Mouse (Mus musculus) brain, adult 2 months (tissue): ENCODE data around the gene Lmo4.
A peak's percentile ranks its signal among the peaks of the same experiment; 100 is the strongest.

Experiments
- DNase-seq: peaks from one replicate; pipeline ENCODE4 v3.0.0; 2011; ENCODE audit warnings: low read depth, low spot score

The Lmo4 gene

GRCm38 (mm10) chr3:144204413-144205311 lies at the start of gene Lmo4:
TSS of gene Lmo4 (minus strand) at chr3:144205220.
- DNase-seq, result peak; percentile 80

GRCm38 (mm10) chr3:144254281-144254680 lies 49.3 kb upstream of the Lmo4 start:
- no peak for DNase-seq

- peak; percentile 8 for DNase-seq
Observed at GRCm38 (mm10) chr3:144253018-144253417, 48.0 kb upstream of the Lmo4 start.

- DNase-seq, result no peak
Observed at GRCm38 (mm10) chr3:144252109-144252508, 47.1 kb upstream of the Lmo4 start.

- DNase-seq, result peak; percentile 87
Observed at GRCm38 (mm10) chr3:144242025-144242673, 37.1 kb upstream of the Lmo4 start.

GRCm38 (mm10) chr3:144241161-144241560 lies 36.1 kb upstream of the Lmo4 start:
- DNase-seq, result no peak

- no peak for DNase-seq
Observed at GRCm38 (mm10) chr3:144238482-144238881, 33.5 kb upstream of the Lmo4 start.

- DNase-seq, result no peak
Observed at GRCm38 (mm10) chr3:144232347-144233008, 27.5 kb upstream of the Lmo4 start.

- no peak for DNase-seq
Observed at GRCm38 (mm10) chr3:144231931-144232330, 26.9 kb upstream of the Lmo4 start.

- DNase-seq, result no peak
Observed at GRCm38 (mm10) chr3:144231419-144231818, 26.4 kb upstream of the Lmo4 start.

- DNase-seq, result no peak
Observed at GRCm38 (mm10) chr3:144230016-144230415, 25.0 kb upstream of the Lmo4 start.

- no peak for DNase-seq
Observed at GRCm38 (mm10) chr3:144229312-144229711, 24.3 kb upstream of the Lmo4 start.

- DNase-seq, result no peak
Observed at GRCm38 (mm10) chr3:144225456-144226240, 20.6 kb upstream of the Lmo4 start.

GRCm38 (mm10) chr3:144224594-144224993 lies 19.6 kb upstream of the Lmo4 start:
- no peak for DNase-seq

GRCm38 (mm10) chr3:144223377-144224105 lies 18.5 kb upstream of the Lmo4 start:
- no peak for DNase-seq

- no peak for DNase-seq
Observed at GRCm38 (mm10) chr3:144222381-144222780, 17.4 kb upstream of the Lmo4 start.

GRCm38 (mm10) chr3:144207498-144207897 lies 2.5 kb upstream of the Lmo4 start:
- DNase-seq, result peak; percentile 77

GRCm38 (mm10) chr3:144206942-144207341 lies 1.9 kb upstream of the Lmo4 start:
- DNase-seq, result no peak

GRCm38 (mm10) chr3:144206261-144206660 lies 1.2 kb upstream of the Lmo4 start:
- DNase-seq, result no peak

- DNase-seq, result peak; percentile 97
Observed at GRCm38 (mm10) chr3:144205351-144206153, 532 bp upstream of the Lmo4 start.
